Mouse (Mus musculus) kidney, embryonic 14.5 days (tissue): Measurements from ENCODE around the gene Lrrc75a. TPM values are rescaled to one million over a fixed set of nuclear protein-coding genes. Genes with fewer than 3 reads are reported as not detected.

Experiments used
- ATAC-seq: fragments of 200-750 bp; cut with Nextera tagmentation; 2 replicates; pipeline ENCODE4 v1.8.0; 2017; ENCODE audit warnings: moderate number of reproducible peaks, mild to moderate bottlenecking, moderate TSS enrichment, moderate library complexity; ENCODE audit not compliant: low FRiP score, low TSS enrichment
- H3K27ac ChIP-seq: fragments of 300-500 bp; sonication (generic); 2 replicates; pipeline ENCODE4 v1.5.1; 2014; ENCODE audit warnings: low read depth, mild to moderate bottlenecking, low read length, moderate library complexity, mixed read lengths
- H3K27me3 ChIP-seq: fragments of 300-500 bp; sonication (generic); 2 replicates; pipeline ENCODE4 v1.6.1; 2014; ENCODE audit warnings: mild to moderate bottlenecking, low read length; ENCODE audit not compliant: control insufficient read depth, insufficient read depth
- H3K36me3 ChIP-seq: fragments of 300-500 bp; sonication (generic); 2 replicates; pipeline ENCODE4 v1.6.1; 2014; ENCODE audit warnings: low read length, mixed read lengths; ENCODE audit not compliant: control insufficient read depth, insufficient read depth
- H3K4me1 ChIP-seq: fragments of 300-500 bp; sonication (generic); 2 replicates; pipeline ENCODE4 v1.6.1; 2014; ENCODE audit warnings: low read length, mixed read lengths; ENCODE audit not compliant: control insufficient read depth, insufficient read depth
- H3K4me2 ChIP-seq: fragments of 300-500 bp; sonication (generic); replicated peaks from 2 replicates; pipeline ENCODE4 v1.6.1; 2014; ENCODE audit warnings: low read depth, mild to moderate bottlenecking, low read length
- H3K4me3 ChIP-seq: fragments of 300-500 bp; sonication (generic); 2 replicates; pipeline ENCODE4 v1.5.1; 2014; ENCODE audit warnings: mild to moderate bottlenecking, low read length
- H3K9ac ChIP-seq: fragments of 300-500 bp; sonication (generic); 2 replicates; pipeline ENCODE4 v1.6.1; 2014; ENCODE audit warnings: low read depth, mild to moderate bottlenecking, low read length, moderate library complexity
- H3K9me3 ChIP-seq: fragments of 300-500 bp; sonication (generic); 2 replicates; pipeline ENCODE4 v1.6.1; 2016; ENCODE audit warnings: low read length; ENCODE audit not compliant: control insufficient read depth
- WGBS: fragments of 180-500 bp; shearing (Covaris S2); extraction: QIAGEN DNeasy Blood & Tissue Kit; methylation state at CpG from one replicate; pipeline ENCODE4 v1.1.7; 2014; 5-methylcytosine and 5-hydroxymethylcytosine counted together
- polyA plus RNA-seq: library from polyadenylated mRNA; unstranded; fragments of >200 nt; fragmentation: Nextera tagmentation; extraction: Ambion mirVana; gene quantifications from 2 replicates; pipeline ENCODE4 v1.2.1, GENCODE M21; 2014

Gene Lrrc75a
- polyA plus RNA-seq, 1 experiment from 2014 or later, result 18.7 TPM

- 49% methylated on average over 4 of the region's 4 CpGs for WGBS
- Histone ChIP-seq H3K9me3 (peaks cover 3% of the 10 kb centered on the region; the same call in 1 of the 2 replicates), H3K4me3 (no peak overlapping the region), H3K9ac (no peak overlapping the region), H3K36me3 (0 out of 2 replicates have a peak, but pooled peaks cover 3% of the 10 kb centered on the region), H3K4me2 (no peak overlapping the region), H3K27me3 (no peaks in the 10 kb centered on the region), H3K27ac (peak overlapping the region; percentile 81; the same call in 1 of the 2 replicates), H3K4me1 (peaks cover 34% of the 10 kb centered on the region)
- no peak for ATAC-seq
Measured at GRCm38 (mm10) chr11:62631138-62631537, 17.2 kb downstream of the Lrrc75a start.

- H3K36me3 ChIP-seq, result 0 out of 2 replicates have a peak, but pooled peaks cover 3% of the 10 kb centered on the region
- 3% methylated on average over 11 of the region's 11 CpGs for WGBS
- peak overlapping the region; percentile 28 for H3K4me2 ChIP-seq
- H3K27me3 ChIP-seq, result no peaks in the 10 kb centered on the region
- peaks cover 28% of the 10 kb centered on the region for H3K4me1 ChIP-seq
- peaks cover 3% of the 10 kb centered on the region; the same call in 1 of the 2 replicates for H3K9me3 ChIP-seq
- H3K27ac ChIP-seq, result peak overlapping the region; percentile 81
- peak; percentile 30; the same call in 1 of the 2 replicates for ATAC-seq
- no peak overlapping the region for H3K4me3 ChIP-seq
- H3K9ac ChIP-seq, result peak overlapping the region; percentile 37; the same call in 1 of the 2 replicates
Measured at GRCm38 (mm10) chr11:62630225-62630821, 18.0 kb downstream of the Lrrc75a start.

GRCm38 (mm10) chr11:62629352-62630224 lies 18.7 kb downstream of the Lrrc75a start:
- 1% methylated on average over 9 of the region's 9 CpGs for WGBS
- 0 out of 2 replicates have a peak, but pooled peaks cover 3% of the 10 kb centered on the region for H3K36me3 ChIP-seq
- no peaks in the 10 kb centered on the region for H3K27me3 ChIP-seq
- no peak overlapping the region for H3K4me3 ChIP-seq
- H3K4me2 ChIP-seq, result peak overlapping the region; percentile 28; the same call in 1 of the 2 replicates
- H3K9ac ChIP-seq, result peak overlapping the region; percentile 37; the same call in 1 of the 2 replicates
- H3K27ac ChIP-seq, result peak overlapping the region; percentile 81; the same call in 1 of the 2 replicates
- peaks cover 3% of the 10 kb centered on the region; the same call in 1 of the 2 replicates for H3K9me3 ChIP-seq
- H3K4me1 ChIP-seq, result peaks cover 36% of the 10 kb centered on the region
- ATAC-seq, result peak; percentile 58

GRCm38 (mm10) chr11:62624341-62625291 lies 23.7 kb downstream of the Lrrc75a start:
- Histone ChIP-seq H3K4me3 (no peak overlapping the region), H3K9ac (no peak overlapping the region), H3K36me3 (0 out of 2 replicates have a peak, but pooled peaks cover 4% of the 10 kb centered on the region), H3K27ac (peak overlapping the region; percentile 49; the same call in 1 of the 2 replicates), H3K27me3 (no peaks in the 10 kb centered on the region), H3K4me1 (peaks cover 28% of the 10 kb centered on the region), H3K4me2 (no peak overlapping the region), H3K9me3 (peaks cover 3% of the 10 kb centered on the region; the same call in 1 of the 2 replicates)
- ATAC-seq, result peak; percentile 53; the same call in 1 of the 2 replicates
- 51% methylated on average over 10 of the region's 10 CpGs for WGBS

- no peak for ATAC-seq
- Histone ChIP-seq H3K27ac (no peak overlapping the region), H3K4me2 (no peak overlapping the region), H3K9ac (no peak overlapping the region), H3K4me3 (no peak overlapping the region), H3K36me3 (peaks cover 13% of the 10 kb centered on the region), H3K4me1 (peaks cover 17% of the 10 kb centered on the region), H3K9me3 (peaks cover 3% of the 10 kb centered on the region; the same call in 1 of the 2 replicates), H3K27me3 (no peaks in the 10 kb centered on the region)
- WGBS, result 36% methylated on average over 4 of the region's 4 CpGs
Measured at GRCm38 (mm10) chr11:62622850-62623249, 25.5 kb downstream of the Lrrc75a start.

GRCm38 (mm10) chr11:62621586-62622283 lies 26.6 kb downstream of the Lrrc75a start:
- H3K36me3 ChIP-seq, result peaks cover 18% of the 10 kb centered on the region
- no peak overlapping the region for H3K4me3 ChIP-seq
- 86% methylated on average over 4 of the region's 4 CpGs for WGBS

GRCm38 (mm10) chr11:62621079-62621478 lies 27.2 kb downstream of the Lrrc75a start:
- WGBS, result 96% methylated on average over 8 of the region's 8 CpGs
- ATAC-seq, result no peak
- Histone ChIP-seq H3K27ac (no peak overlapping the region), H3K27me3 (no peaks in the 10 kb centered on the region), H3K4me1 (peaks cover 17% of the 10 kb centered on the region), H3K9me3 (no peaks in the 10 kb centered on the region), H3K36me3 (peaks cover 18% of the 10 kb centered on the region), H3K9ac (no peak overlapping the region), H3K4me3 (no peak overlapping the region), H3K4me2 (no peak overlapping the region)

More at GRCm38 (mm10) chr11:62621586-62622283, 26.6 kb downstream of the Lrrc75a start:
- Histone ChIP-seq H3K27me3 (no peaks in the 10 kb centered on the region), H3K27ac (no peak overlapping the region), H3K4me1 (peaks cover 17% of the 10 kb centered on the region), H3K9ac (no peak overlapping the region), H3K9me3 (peaks cover 3% of the 10 kb centered on the region; the same call in 1 of the 2 replicates), H3K4me2 (no peak overlapping the region)
- ATAC-seq, result no peak

GRCm38 (mm10) chr11:62615456-62615855 lies 32.9 kb downstream of the Lrrc75a start:
- no peak overlapping the region for H3K9ac ChIP-seq
- H3K4me2 ChIP-seq, result no peak overlapping the region
- H3K27ac ChIP-seq, result no peak overlapping the region
- ATAC-seq, result no peak
- 91% methylated on average over 4 of the region's 4 CpGs for WGBS
- no peaks in the 10 kb centered on the region for H3K9me3 ChIP-seq
- no peaks in the 10 kb centered on the region for H3K4me1 ChIP-seq
- H3K27me3 ChIP-seq, result no peaks in the 10 kb centered on the region
- H3K36me3 ChIP-seq, result peaks cover 25% of the 10 kb centered on the region
- H3K4me3 ChIP-seq, result no peak overlapping the region
